In the genomic region with DNA sequence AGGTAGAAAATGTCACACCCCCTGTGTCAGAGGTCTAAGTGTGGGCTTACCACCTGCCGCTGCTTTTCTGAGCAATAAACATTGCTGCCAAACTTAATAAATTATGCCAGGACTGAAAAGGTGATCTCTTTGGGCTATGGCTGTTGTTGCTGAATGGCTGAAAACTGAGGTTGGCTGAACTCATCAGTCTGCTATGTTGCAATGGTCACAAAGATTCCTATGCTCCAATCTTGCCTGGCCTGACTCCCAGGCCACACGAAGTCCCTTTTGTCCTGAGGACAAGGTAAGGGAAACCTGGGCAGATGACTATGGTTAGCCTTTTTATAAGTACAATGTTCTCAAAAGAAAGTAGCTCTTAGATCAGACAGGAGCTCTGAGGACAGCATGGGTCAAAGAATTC, we compare ENCODE assay signal across 24 mouse cellular contexts.
"Had no signal": no experiment of that assay in that cellular context is flagged by ENCODE, and none has a peak within 500 bp of the region (broad histone marks: within the 10 kb centered on the region; RNA-seq: fewer than 3 reads in every experiment).

No protein-coding gene starts in this region.

- H3K4me3 ChIP-seq: heart, embryonic 13.5 days; heart, embryonic 15.5 days; hindbrain, embryonic 10.5 days; hindbrain, embryonic 12.5 days; intestine, embryonic 15.5 days; layer of hippocampus, adult 2 months; left cerebral cortex, adult 2 months; limb, embryonic 10.5 days; limb, embryonic 12.5 days; liver, embryonic 12.5 days had no signal

- H3K27ac ChIP-seq: heart, embryonic 13.5 days; heart, embryonic 15.5 days; hindbrain, embryonic 10.5 days; hindbrain, embryonic 12.5 days; hindbrain, embryonic 14.5 days; intestine, embryonic 15.5 days; layer of hippocampus, adult 2 months; left cerebral cortex, adult 2 months; limb, embryonic 10.5 days; limb, embryonic 12.5 days; liver, embryonic 12.5 days; liver, embryonic 14.5 days had no signal

- H3K4me1 ChIP-seq: hindbrain, embryonic 10.5 days; hindbrain, embryonic 12.5 days; intestine, embryonic 15.5 days; limb, embryonic 10.5 days; limb, embryonic 12.5 days; liver, embryonic 12.5 days had no signal

- H3K27me3 ChIP-seq: heart, embryonic 13.5 days; heart, embryonic 15.5 days; hindbrain, embryonic 12.5 days; intestine, embryonic 15.5 days; liver, embryonic 12.5 days had no signal

- H3K36me3 ChIP-seq: hindbrain, embryonic 10.5 days; hindbrain, embryonic 12.5 days; intestine, embryonic 15.5 days; limb, embryonic 10.5 days; limb, embryonic 12.5 days; liver, embryonic 12.5 days had no signal

- DNase-seq: gastrocnemius, postnatal 14 days; gastrocnemius, postnatal 36 days; heart, adult 18-20 months; heart, postnatal 14 days; heart, postnatal 36 days; kidney, adult 18-20 months; kidney, adult 8-10 months; kidney, postnatal 10 days; kidney, postnatal 25 days; kidney, postnatal 4 days; liver had no signal

- H3K9ac ChIP-seq: heart, embryonic 13.5 days; heart, embryonic 15.5 days; hindbrain, embryonic 12.5 days; hindbrain, embryonic 14.5 days; intestine, embryonic 15.5 days; limb, embryonic 12.5 days; liver, embryonic 12.5 days; liver, embryonic 14.5 days had no signal

- H3K9me3 ChIP-seq: heart, embryonic 13.5 days; heart, embryonic 15.5 days; hindbrain, embryonic 10.5 days; hindbrain, embryonic 12.5 days; intestine, embryonic 15.5 days; limb, embryonic 10.5 days; limb, embryonic 12.5 days; liver, embryonic 12.5 days had no signal

- H3K4me2 ChIP-seq: heart, embryonic 11.5 days; heart, embryonic 13.5 days; heart, embryonic 15.5 days; hindbrain, embryonic 12.5 days; hindbrain, embryonic 14.5 days; intestine, embryonic 15.5 days; limb, embryonic 12.5 days; liver, embryonic 12.5 days had no signal
